Mouse (Mus musculus) ES-E14 (cell line): ENCODE data around the gene Clec1b.

ENCODE experiments used
- CHD2 ChIP-seq: IDR thresholded peaks from 2 replicates; pipeline ENCODE4 v1.6.1; 2014; ENCODE audit warnings: mild to moderate bottlenecking, low read depth, low read length, inconsistent platforms
- HCFC1 ChIP-seq: IDR thresholded peaks from 2 replicates; pipeline ENCODE4 v1.6.1; 2012; ENCODE audit warnings: low read length, inconsistent platforms, borderline replicate concordance; ENCODE audit not compliant: insufficient read depth
- ZC3H11A ChIP-seq: IDR thresholded peaks from 2 replicates; pipeline ENCODE4 v1.6.1; 2012; ENCODE audit warnings: low read depth, mild to moderate bottlenecking, inconsistent platforms, low read length, borderline replicate concordance

DNA sequence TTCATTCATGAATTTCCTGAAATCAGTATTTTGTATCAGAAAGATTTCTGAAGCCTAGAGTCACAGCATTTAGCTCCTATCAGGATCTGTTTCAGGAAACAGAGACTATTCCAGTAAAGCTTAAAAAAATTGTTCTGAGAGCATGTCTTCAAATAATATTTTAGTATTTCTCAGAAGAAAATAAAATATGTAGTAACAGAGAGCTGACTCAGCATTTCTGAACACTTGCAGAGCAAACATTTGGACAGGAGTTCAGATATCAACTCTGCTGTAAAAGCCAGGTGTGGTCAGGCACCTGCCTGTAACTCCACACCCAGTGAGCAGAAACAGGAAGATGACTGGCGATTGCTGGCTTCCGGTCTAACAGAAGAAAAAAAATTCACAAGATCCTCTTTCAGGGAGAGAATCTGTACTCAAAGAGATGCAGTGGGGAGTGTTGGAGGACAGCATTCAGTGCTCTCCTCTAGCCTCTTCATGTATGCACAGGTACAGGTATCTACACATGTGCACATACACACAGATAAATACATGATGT lies 22.1 kb upstream of the Clec1b start:
- TF ChIP-seq CHD2 (no peak), HCFC1 (no peak), ZC3H11A (no peak)
